Mouse (Mus musculus) lung, postnatal 0 days (tissue): ENCODE measurements at regions not wholly inside any gene's neighbourhood (a gene's known extent, or its start where the extent isn't known, plus 50 kb on each side); places are given as distances from the start of the nearest gene placed in this dataset.

Source experiments
- ATAC-seq: fragments of 200-750 bp; cut with Nextera tagmentation; 2 replicates; pipeline ENCODE4 v1.8.0; 2017; ENCODE audit warnings: moderate library complexity
- DNase-seq: peaks from one replicate; pipeline ENCODE4 v3.0.0-alpha.2; 2016; ENCODE audit warnings: low spot score
- H3K27ac ChIP-seq: fragments of 300-500 bp; sonication (generic); 2 replicates; pipeline ENCODE4 v1.5.1; 2014; ENCODE audit warnings: antibody characterized with exemption, mild to moderate bottlenecking, low read length, mixed read lengths
- H3K27me3 ChIP-seq: fragments of 300-500 bp; sonication (generic); replicated peaks from 2 replicates; pipeline ENCODE4 v1.6.1; 2014; ENCODE audit warnings: low read length, mixed read lengths; ENCODE audit not compliant: insufficient read depth
- H3K36me3 ChIP-seq: fragments of 300-500 bp; sonication (generic); 2 replicates; pipeline ENCODE4 v1.6.1; 2014; ENCODE audit warnings: low read length, mixed read lengths; ENCODE audit not compliant: insufficient read depth
- H3K4me1 ChIP-seq: fragments of 300-500 bp; sonication (generic); 2 replicates; pipeline ENCODE4 v1.6.1; 2014; ENCODE audit warnings: antibody characterized with exemption, low read depth, low read length, mixed read lengths; ENCODE audit not compliant: insufficient read depth
- H3K4me2 ChIP-seq: fragments of 300-500 bp; sonication (generic); replicated peaks from 2 replicates; pipeline ENCODE4 v1.6.1; 2014; ENCODE audit warnings: low read depth, mild to moderate bottlenecking, low read length, moderate library complexity, mixed read lengths
- H3K4me3 ChIP-seq: fragments of 300-500 bp; sonication (generic); 2 replicates; pipeline ENCODE4 v1.5.1; 2014; ENCODE audit warnings: low read depth, low read length
- H3K9ac ChIP-seq: fragments of 300-500 bp; sonication (generic); replicated peaks from 2 replicates; pipeline ENCODE4 v1.6.1; 2014; ENCODE audit warnings: low read depth, mild to moderate bottlenecking
- H3K9me3 ChIP-seq: fragments of 300-500 bp; sonication (generic); 2 replicates; pipeline ENCODE4 v1.6.1; 2016; ENCODE audit warnings: low read length, mixed read lengths
- CTCF ChIP-seq: IDR thresholded peaks from 2 replicates; pipeline ENCODE4 v1.5.1; 2016; ENCODE audit warnings: antibody characterized with exemption, mild to moderate bottlenecking
- EP300 ChIP-seq: IDR thresholded peaks from 2 replicates; pipeline ENCODE4 v1.6.1; 2016; ENCODE audit warnings: antibody characterized with exemption, mild to moderate bottlenecking, control low read depth
- WGBS: fragments of 180-500 bp; shearing (Covaris S2); extraction: QIAGEN DNeasy Blood & Tissue Kit; methylation state at CpG from one replicate; pipeline ENCODE4 v1.1.7; 2014; 5-methylcytosine and 5-hydroxymethylcytosine counted together

DNA sequence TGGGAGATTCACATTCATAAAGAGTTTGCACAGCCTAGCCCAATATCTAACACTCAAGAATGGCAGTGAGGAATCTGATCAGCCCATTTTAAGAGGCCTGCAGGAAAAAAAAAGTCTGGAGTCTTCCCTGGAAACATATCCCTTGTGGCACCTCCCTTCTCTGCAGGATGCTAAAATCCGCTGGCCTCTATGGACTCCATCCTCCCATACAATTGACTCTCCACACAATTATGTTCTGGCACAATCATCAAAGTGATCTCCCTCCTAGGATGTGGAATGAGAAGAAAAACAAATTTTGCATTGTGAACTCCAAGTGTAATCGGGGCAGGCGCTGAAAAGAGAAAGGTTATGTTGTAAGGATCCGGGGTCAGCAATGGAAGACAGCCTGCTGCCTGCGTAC lies 442.7 kb upstream of the A1bg start:
- DNase-seq (no peak), ATAC-seq (no peak)
- Histone ChIP-seq H3K27ac (no peak overlapping the region), H3K36me3 (no peaks in the 10 kb centered on the region), H3K4me3 (no peak overlapping the region), H3K4me2 (no peak overlapping the region), H3K4me1 (peaks cover 4% of the 10 kb centered on the region; the same call in 1 of the 2 replicates), H3K9me3 (no peaks in the 10 kb centered on the region), H3K27me3 (no peaks in the 10 kb centered on the region), H3K9ac (no peak overlapping the region)
- no peak for TF ChIP-seq CTCF
- no peak for TF ChIP-seq EP300
- WGBS: 52% methylated on average over 5 of the region's 5 CpGs

- peak; percentile 45 for DNase-seq
- H3K4me1 ChIP-seq: peaks cover 4% of the 10 kb centered on the region; the same call in 1 of the 2 replicates
- no peak for ATAC-seq
- H3K9me3 ChIP-seq: no peaks in the 10 kb centered on the region
- no peak overlapping the region for H3K27ac ChIP-seq
- no peak overlapping the region for H3K4me2 ChIP-seq
- no peak overlapping the region for H3K9ac ChIP-seq
- WGBS: 77% methylated on average over 2 of the region's 2 CpGs
- TF ChIP-seq EP300: no peak
- no peak for TF ChIP-seq CTCF
- H3K27me3 ChIP-seq: no peaks in the 10 kb centered on the region
- no peak overlapping the region for H3K4me3 ChIP-seq
- no peaks in the 10 kb centered on the region for H3K36me3 ChIP-seq
Measured at GRCm38 (mm10) chr15:61364461-61364860, 441.6 kb upstream of the A1bg start.

DNA sequence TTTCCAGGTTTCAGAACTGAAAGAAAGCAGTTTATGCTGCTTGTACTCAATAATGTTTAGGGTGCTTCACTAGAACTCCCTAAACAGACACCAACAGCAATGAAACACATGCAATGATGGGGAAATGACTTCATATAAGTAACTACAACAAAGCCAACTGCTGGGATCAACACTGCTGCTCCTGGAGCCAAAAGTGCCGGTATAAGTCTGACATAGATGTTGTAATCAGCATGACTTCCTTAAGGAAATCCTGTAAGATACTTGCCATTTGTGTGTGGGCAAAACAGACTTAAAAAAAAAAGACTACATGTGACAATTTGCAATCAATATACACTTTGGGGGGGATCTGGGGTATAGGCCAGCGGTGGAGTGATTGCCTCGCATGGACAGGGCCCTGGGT lies 438.4 kb upstream of the A1bg start:
- Histone ChIP-seq H3K27ac (no peak overlapping the region), H3K4me3 (no peak overlapping the region), H3K27me3 (no peaks in the 10 kb centered on the region), H3K9me3 (no peaks in the 10 kb centered on the region), H3K9ac (no peak overlapping the region), H3K36me3 (no peaks in the 10 kb centered on the region), H3K4me2 (no peak overlapping the region), H3K4me1 (peaks cover 4% of the 10 kb centered on the region; the same call in 1 of the 2 replicates)
- ATAC-seq (no peak), DNase-seq (peak; percentile 53)
- TF ChIP-seq CTCF: no peak
- TF ChIP-seq EP300: peak; percentile 50; the same call in 1 of the 2 replicates
- WGBS: 46% methylated on average over 3 of the region's 3 CpGs

- no peak for TF ChIP-seq EP300
- TF ChIP-seq CTCF: no peak
- no peak overlapping the region for H3K4me3 ChIP-seq
- no peak overlapping the region for H3K4me2 ChIP-seq
- no peaks in the 10 kb centered on the region for H3K36me3 ChIP-seq
- DNase-seq: no peak
- no peaks in the 10 kb centered on the region for H3K27me3 ChIP-seq
- H3K9me3 ChIP-seq: no peaks in the 10 kb centered on the region
- no peak overlapping the region for H3K27ac ChIP-seq
- no peaks in the 10 kb centered on the region for H3K4me1 ChIP-seq
- H3K9ac ChIP-seq: no peak overlapping the region
- no peak for ATAC-seq
Measured at GRCm38 (mm10) chr15:61355344-61355743, 432.5 kb upstream of the A1bg start.

GRCm38 (mm10) chr15:61351729-61352342 lies 429.0 kb upstream of the A1bg start:
- no peak overlapping the region for H3K4me2 ChIP-seq
- no peaks in the 10 kb centered on the region for H3K27me3 ChIP-seq
- H3K4me3 ChIP-seq: no peak overlapping the region
- H3K9ac ChIP-seq: no peak overlapping the region
- no peak for TF ChIP-seq EP300
- no peak for TF ChIP-seq CTCF
- H3K4me1 ChIP-seq: no peaks in the 10 kb centered on the region
- no peak for ATAC-seq
- H3K27ac ChIP-seq: no peak overlapping the region
- 47% methylated on average over 5 of the region's 5 CpGs for WGBS
- no peaks in the 10 kb centered on the region for H3K9me3 ChIP-seq
- no peaks in the 10 kb centered on the region for H3K36me3 ChIP-seq
- DNase-seq: no peak

- 56% methylated on average over 4 of the region's 4 CpGs for WGBS
- Histone ChIP-seq H3K4me3 (no peak overlapping the region), H3K9me3 (no peaks in the 10 kb centered on the region), H3K4me2 (no peak overlapping the region), H3K27ac (no peak overlapping the region), H3K36me3 (no peaks in the 10 kb centered on the region), H3K27me3 (no peaks in the 10 kb centered on the region), H3K4me1 (no peaks in the 10 kb centered on the region), H3K9ac (no peak overlapping the region)
- no peak for TF ChIP-seq CTCF
- no peak for TF ChIP-seq EP300
- DNase-seq (no peak), ATAC-seq (no peak)
Measured at GRCm38 (mm10) chr15:61345101-61345500, 422.3 kb upstream of the A1bg start.

DNA sequence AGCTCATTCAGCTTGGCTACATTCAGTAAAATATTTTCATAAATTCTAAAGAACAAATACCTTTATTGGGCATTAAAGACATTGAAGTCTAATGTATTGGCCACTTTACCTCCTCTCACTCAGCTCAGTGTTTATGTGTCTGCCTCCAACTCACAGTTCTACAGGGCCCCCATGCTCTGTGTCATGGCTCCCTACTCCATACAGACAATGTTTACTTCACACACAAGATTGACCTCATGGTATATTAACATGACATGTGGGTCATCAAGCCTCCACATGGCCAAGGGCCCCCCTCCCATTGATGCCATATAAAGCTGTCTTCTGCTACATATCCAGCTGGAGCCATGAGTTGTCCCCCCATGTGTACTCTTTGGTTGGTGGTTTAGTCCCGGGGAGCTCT lies 419.8 kb upstream of the A1bg start:
- Histone ChIP-seq H3K4me1 (no peaks in the 10 kb centered on the region), H3K9ac (no peak overlapping the region), H3K9me3 (no peaks in the 10 kb centered on the region), H3K27ac (no peak overlapping the region), H3K4me3 (no peak overlapping the region), H3K27me3 (no peaks in the 10 kb centered on the region), H3K4me2 (no peak overlapping the region), H3K36me3 (no peaks in the 10 kb centered on the region)
- TF ChIP-seq EP300: no peak
- no peak for TF ChIP-seq CTCF
- 89% methylated on average over 1 of the region's 1 CpGs for WGBS
- ATAC-seq (no peak), DNase-seq (no peak)
